Mouse (Mus musculus) kidney, adult 2 months (tissue): ENCODE data around the gene Smpd4. TPM values are rescaled to one million over a fixed set of nuclear protein-coding genes. Genes with fewer than 3 reads are reported as not detected.
A peak's percentile ranks its signal among the peaks of the same experiment; 100 is the strongest.

Experiments used
- DNase-seq: peaks from one replicate; pipeline ENCODE4 v3.0.0; 2021
- H3K27ac ChIP-seq: fragments of 200-500 bp; 2 replicates; pipeline ENCODE4 v1.5.1; 2012; ENCODE audit warnings: low read depth, low read length, control low read depth, inconsistent platforms; ENCODE audit not compliant: insufficient read depth
- H3K27me3 ChIP-seq: fragments of 200-500 bp; replicated peaks from 2 replicates; pipeline ENCODE4 v1.6.1; 2012; ENCODE audit warnings: mild to moderate bottlenecking, moderate library complexity, low read length, inconsistent platforms; ENCODE audit not compliant: control insufficient read depth, insufficient read depth
- H3K36me3 ChIP-seq: fragments of 200-500 bp; 2 replicates; pipeline ENCODE4 v1.6.1; 2012; ENCODE audit warnings: mild to moderate bottlenecking, moderate library complexity, low read length, inconsistent platforms; ENCODE audit not compliant: control insufficient read depth, insufficient read depth
- H3K4me1 ChIP-seq: fragments of 200-500 bp; 2 replicates; pipeline ENCODE4 v1.6.1; 2011; ENCODE audit warnings: low read length; ENCODE audit not compliant: control insufficient read depth, insufficient read depth
- H3K4me3 ChIP-seq: fragments of 200-500 bp; 2 replicates; pipeline ENCODE4 v1.5.1; 2011; ENCODE audit warnings: mild to moderate bottlenecking, low read depth, low read length, control low read depth; ENCODE audit not compliant: insufficient read depth
- CTCF ChIP-seq: fragments of 200-500 bp; conservative IDR thresholded peaks from 2 replicates; pipeline ENCODE4 v1.5.1; 2011; ENCODE audit warnings: low read depth, mild to moderate bottlenecking, control low read depth, low read length, moderate library complexity, mixed read lengths; ENCODE audit not compliant: insufficient read depth, insufficient read length
- POLR2A ChIP-seq: fragments of 200-500 bp; IDR thresholded peaks from one replicate; pipeline ENCODE4 v1.6.1; 2011; ENCODE audit warnings: low read depth, low read length, control low read depth
- WGBS: fragments of 180-500 bp; shearing (Covaris S2); methylation state at CpG from one replicate; pipeline ENCODE4 v1.1.7; 2018; 5-methylcytosine and 5-hydroxymethylcytosine counted together
- polyA plus RNA-seq: library from polyadenylated mRNA; depleted of rRNA; stranded (reverse); fragments of >200 nt; gene quantifications from 2 replicates; pipeline ENCODE4 v1.2.3, GENCODE M21; 2012; rRNA removed

Smpd4 gene
- polyA plus RNA-seq, 1 experiment = 53.8 TPM

DNA sequence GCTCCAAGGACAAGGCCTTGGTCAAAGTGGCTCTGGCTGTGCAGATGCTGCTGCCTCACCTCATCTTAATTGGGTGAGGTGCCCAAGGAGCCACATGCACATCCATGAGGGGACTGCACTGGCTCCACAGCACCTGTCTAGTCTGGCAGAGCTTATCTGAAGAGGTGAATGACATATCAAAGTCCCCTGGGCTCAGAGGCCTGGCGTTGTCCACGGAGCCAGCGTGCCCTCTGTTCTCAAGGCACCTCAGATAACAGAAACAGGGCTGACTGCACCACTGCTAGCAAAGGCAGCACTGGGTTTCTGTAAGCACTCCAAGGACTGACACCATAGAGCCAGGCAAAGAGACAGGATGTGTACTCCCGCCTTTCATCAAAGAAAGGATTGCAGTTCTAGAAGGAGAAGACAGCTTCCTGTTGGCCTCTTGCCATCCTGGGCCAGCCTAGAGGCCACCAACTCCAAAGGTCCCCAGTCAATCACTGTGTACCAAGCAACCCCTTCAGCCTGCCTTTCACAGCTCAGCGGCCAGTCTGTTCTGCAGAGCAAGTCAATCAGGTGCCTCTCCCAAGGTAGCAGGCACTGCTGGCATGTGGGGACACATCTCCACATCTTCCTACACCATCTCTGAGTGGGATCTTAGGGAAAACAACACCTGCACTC, 37.2 kb downstream of the Smpd4 start:
- Histone ChIP-seq H3K4me3 (no peak overlapping the region), H3K27ac (no peak overlapping the region), H3K36me3 (no peaks in the 10 kb centered on the region; the same call in none of the 2 replicates), H3K4me1 (no peaks in the 10 kb centered on the region), H3K27me3 (no peaks in the 10 kb centered on the region)
- DNase-seq = peak; percentile 33
- 68% methylated on average over 5 of the region's 5 CpGs for WGBS
- no peak for TF ChIP-seq CTCF
- no peak for TF ChIP-seq POLR2A

DNA sequence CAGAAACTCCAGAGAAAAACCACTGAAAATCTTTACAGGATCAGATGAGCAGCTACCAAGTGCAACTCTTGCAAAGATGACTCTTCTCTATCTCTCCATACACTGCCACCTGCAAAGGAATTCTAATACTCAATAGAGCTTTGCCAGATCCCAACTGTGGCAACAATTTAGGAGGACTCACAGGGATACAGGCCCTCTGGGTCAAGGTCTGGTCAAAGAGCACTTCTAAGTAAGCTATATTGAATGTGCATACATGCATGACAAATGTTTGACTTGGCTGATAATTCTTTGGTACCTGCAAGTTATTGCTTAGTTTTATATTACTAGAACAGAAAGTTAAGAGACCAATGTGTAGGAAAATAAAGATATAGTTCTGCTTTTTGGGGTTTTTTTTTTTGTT, 46.4 kb downstream of the Smpd4 start:
- no peak for TF ChIP-seq CTCF
- no peak for TF ChIP-seq POLR2A
- peak; percentile 59 for DNase-seq
- H3K4me1 ChIP-seq = no peaks in the 10 kb centered on the region
- H3K27me3 ChIP-seq = no peaks in the 10 kb centered on the region
- H3K27ac ChIP-seq = no peak overlapping the region
- H3K36me3 ChIP-seq = peaks cover 3% of the 10 kb centered on the region
- H3K4me3 ChIP-seq = no peak overlapping the region

DNA sequence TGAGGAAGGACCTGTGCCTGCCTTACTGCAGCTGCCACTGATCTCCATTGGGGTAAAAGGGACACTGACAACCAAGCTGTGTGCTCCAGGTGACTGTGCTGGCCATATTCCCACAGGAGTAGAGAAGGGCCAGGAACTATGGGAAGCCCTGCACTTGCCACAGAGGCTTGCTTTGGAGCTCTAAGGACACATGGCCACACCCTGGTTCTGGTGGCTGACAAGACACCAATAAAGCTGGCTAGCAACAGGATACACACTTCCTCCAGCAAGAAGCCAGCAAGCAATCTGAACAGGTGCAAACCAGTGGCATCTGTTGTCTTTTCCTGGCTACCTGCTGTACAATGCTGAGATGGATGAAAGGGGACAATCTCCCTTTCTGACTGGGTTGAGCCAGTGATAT, 50.7 kb downstream of the Smpd4 start:
- Histone ChIP-seq H3K36me3 (peaks cover 5% of the 10 kb centered on the region), H3K4me3 (no peak overlapping the region), H3K27ac (no peak overlapping the region), H3K4me1 (no peaks in the 10 kb centered on the region), H3K27me3 (no peaks in the 10 kb centered on the region)
- TF ChIP-seq POLR2A (no peak), CTCF (no peak)
- no peak for DNase-seq

Other genes with a start within 250 kb of the Smpd4 start
- gene Snap29, start 213.4 kb upstream of the Smpd4 start, polyA plus RNA-seq = 8.9 and 11.4 TPM in 2 replicates
- 105 and 124 TPM in 2 replicates for gene Pi4ka, start 213.0 kb upstream of the Smpd4 start, polyA plus RNA-seq
- 34.4 and 43.3 TPM in 2 replicates for gene Crkl, start 167.4 kb upstream of the Smpd4 start, polyA plus RNA-seq
- gene Aifm3, start 129.7 kb upstream of the Smpd4 start, polyA plus RNA-seq = 11.7 and 14.8 TPM in 2 replicates
- gene Lztr1, start 110.7 kb upstream of the Smpd4 start, polyA plus RNA-seq = 295 and 386 TPM in 2 replicates
- gene Thap7, start 88.2 kb upstream of the Smpd4 start, polyA plus RNA-seq = 103 and 115 TPM in 2 replicates
- 0.05 and 0.11 TPM in 2 replicates for gene Lrrc74b, start 58.1 kb upstream of the Smpd4 start, polyA plus RNA-seq
- gene P2rx6, start 57.5 kb upstream of the Smpd4 start, polyA plus RNA-seq = 0.86 and 1.1 TPM in 2 replicates
- 8.1 and 9.1 TPM in 2 replicates for gene Slc7a4, start 36.1 kb upstream of the Smpd4 start, polyA plus RNA-seq
- 0.42 and 1.0 TPM in 2 replicates for gene Ccdc74a, start 27.1 kb downstream of the Smpd4 start, polyA plus RNA-seq
- gene Med15, start 113.5 kb downstream of the Smpd4 start, polyA plus RNA-seq = 48.6 and 54.3 TPM in 2 replicates
- gene Klhl22, start 140.3 kb downstream of the Smpd4 start, polyA plus RNA-seq = 50.9 and 69.4 TPM in 2 replicates
- 26.8 and 38.2 TPM in 2 replicates for gene Scarf2, start 177.9 kb downstream of the Smpd4 start, polyA plus RNA-seq
- gene B830017H08Rik, start 213.8 kb downstream of the Smpd4 start, polyA plus RNA-seq = 6.2 and 7.9 TPM in 2 replicates
- gene Car15, start 219.0 kb downstream of the Smpd4 start, polyA plus RNA-seq = 372 and 440 TPM in 2 replicates